In genomic region chr11:87108755-87109518, GRCm38 (mm10) we compare ENCODE assay signal across 8 mouse cellular contexts. TPM values are rescaled to one million over a fixed set of nuclear protein-coding genes. Genes with fewer than 3 reads are reported as not detected.
DNase-seq lines count a peak whose midpoint lies in the region; ATAC-seq and TF ChIP-seq lines count a peak whose summit lies in the region.

Gene Ska2, plus strand, starts transcription at chr11:87109234.

- under 1% methylated on average over 40 of the region's 40 CpGs for WGBS in forebrain, embryonic 10.5 days
- WGBS in heart, embryonic 15.5 days = under 1% methylated on average over 40 of the region's 40 CpGs
- WGBS in liver, embryonic 14.5 days (ENCODE audit: insufficient replicate concordance) = under 1% methylated on average over 40 of the region's 40 CpGs
- WGBS in neural tube, embryonic 11.5 days = under 1% methylated on average over 40 of the region's 40 CpGs
- under 1% methylated on average over 40 of the region's 40 CpGs for WGBS in stomach, postnatal 0 days

- H3K4me1 ChIP-seq in forebrain, embryonic 10.5 days = peaks cover 35% of the 10 kb centered on the region
- peaks cover 24% of the 10 kb centered on the region for H3K4me1 ChIP-seq in heart, embryonic 15.5 days (replicated peaks)
- peaks cover 1 to 4% of the 10 kb centered on the region in 2 experiments; a peak in 3 of 4 replicates for H3K4me1 ChIP-seq in liver, embryonic 14.5 days (replicated peaks; ENCODE audit: control insufficient read depth in 2 of 2, insufficient read depth in 2 of 2, low read length in 1 of 2)
- H3K4me1 ChIP-seq in neural tube, embryonic 11.5 days (ENCODE audit: control insufficient read depth, insufficient read depth, low read length) = no peaks in the 10 kb centered on the region; the same call in 1 of the 2 replicates
- no peaks in the 10 kb centered on the region for H3K4me1 ChIP-seq in stomach, postnatal 0 days (replicated peaks; ENCODE audit: control insufficient read depth, insufficient read depth)

- no peaks in the 10 kb centered on the region for H3K27me3 ChIP-seq in forebrain, embryonic 10.5 days (ENCODE audit: poor library complexity, severe bottlenecking)
- no peaks in the 10 kb centered on the region for H3K27me3 ChIP-seq in heart, embryonic 15.5 days
- H3K27me3 ChIP-seq in liver, embryonic 14.5 days (ENCODE audit: control insufficient read depth, insufficient read depth, low read length) = no peaks in the 10 kb centered on the region
- no peaks in the 10 kb centered on the region for H3K27me3 ChIP-seq in neural tube, embryonic 11.5 days (ENCODE audit: control insufficient read depth, insufficient read depth, low read length)
- H3K27me3 ChIP-seq in stomach, postnatal 0 days (ENCODE audit: control insufficient read depth, insufficient read depth, low read length) = no peaks in the 10 kb centered on the region

- TF ChIP-seq EP300 in liver, embryonic 14.5 days (IDR thresholded peaks at IDR 0.05; ENCODE audit: low read depth) = peak; percentile 81
- TF ChIP-seq EP300 in stomach, postnatal 0 days (optimal IDR thresholded peaks at IDR 0.05) = peak; percentile 99

- H3K9ac ChIP-seq in heart, embryonic 15.5 days = peak within 1 kb of the TSS; percentile 87
- H3K9ac ChIP-seq in liver, embryonic 14.5 days (replicated peaks) = peak within 1 kb of the TSS; percentile 96
- peak within 1 kb of the TSS; percentile 98 for H3K9ac ChIP-seq in neural tube, embryonic 11.5 days (ENCODE audit: low read length)
- peak within 1 kb of the TSS; percentile 78 for H3K9ac ChIP-seq in stomach, postnatal 0 days (ENCODE audit: low read length)

- TF ChIP-seq CTCF in liver, embryonic 14.5 days (IDR thresholded peaks at IDR 0.05; ENCODE audit: low read depth) = no peak
- no peak for TF ChIP-seq CTCF in stomach, postnatal 0 days (IDR thresholded peaks at IDR 0.05; ENCODE audit: low read depth)

- DNase-seq in CD8-positive naive resting alpha-beta T cell, adult 2 months (ENCODE audit: low read depth in 2 of 2, low spot score in 2 of 2) = peak; percentile 96 to 97
- peak; percentile 98 for DNase-seq in c-Kit-positive CD71-negative TER-119-negative erythroid progenitor cells, embryonic 14.5 days (ENCODE audit: low read depth)
- peak; percentile 99 for DNase-seq in forebrain, embryonic 10.5 days (ENCODE audit: extremely low spot score, low spot score)
- peak; percentile 98 to 99 for DNase-seq in kidney, postnatal 25 days
- DNase-seq in liver, embryonic 14.5 days (ENCODE audit: low read depth in 3 of 3, low spot score in 3 of 3) = peak; percentile 100
- DNase-seq in neural tube, embryonic 11.5 days (ENCODE audit: low spot score) = peak; percentile 99
- peak; percentile 98 for DNase-seq in stomach, postnatal 0 days (ENCODE audit: low spot score)

- H3K27ac ChIP-seq in forebrain, embryonic 10.5 days = peak within 1 kb of the TSS; percentile 100
- peak within 1 kb of the TSS; percentile 97 for H3K27ac ChIP-seq in heart, embryonic 15.5 days
- H3K27ac ChIP-seq in liver, embryonic 14.5 days = peak within 1 kb of the TSS; percentile 86
- H3K27ac ChIP-seq in neural tube, embryonic 11.5 days (ENCODE audit: low read depth, low read length) = peak within 1 kb of the TSS; percentile 93
- H3K27ac ChIP-seq in stomach, postnatal 0 days (replicated peaks) = peak within 1 kb of the TSS; percentile 88

- peak within 1 kb of the TSS; percentile 72 for H3K4me2 ChIP-seq in heart, embryonic 15.5 days
- H3K4me2 ChIP-seq in liver, embryonic 14.5 days (ENCODE audit: low read depth) = peak within 1 kb of the TSS; percentile 84
- H3K4me2 ChIP-seq in neural tube, embryonic 11.5 days (ENCODE audit: low read depth) = peak within 1 kb of the TSS; percentile 61
- H3K4me2 ChIP-seq in stomach, postnatal 0 days (replicated peaks; ENCODE audit: low read depth) = peak within 1 kb of the TSS; percentile 86

- H3K36me3 ChIP-seq in forebrain, embryonic 10.5 days (replicated peaks) = peaks cover 54% of the 10 kb centered on the region
- peaks cover 25% of the 10 kb centered on the region for H3K36me3 ChIP-seq in heart, embryonic 15.5 days
- H3K36me3 ChIP-seq in liver, embryonic 14.5 days (replicated peaks; ENCODE audit: control insufficient read depth, insufficient read depth, low read depth) = peaks cover 46% of the 10 kb centered on the region
- H3K36me3 ChIP-seq in neural tube, embryonic 11.5 days (ENCODE audit: control insufficient read depth, insufficient read depth, low read length) = 0 out of 2 replicates have a peak, but pooled peaks cover 4% of the 10 kb centered on the region
- H3K36me3 ChIP-seq in stomach, postnatal 0 days (ENCODE audit: control insufficient read depth, insufficient read depth, low read length) = no peaks in the 10 kb centered on the region

- H3K9me3 ChIP-seq in forebrain, embryonic 10.5 days = no peaks in the 10 kb centered on the region
- H3K9me3 ChIP-seq in heart, embryonic 15.5 days (replicated peaks) = no peaks in the 10 kb centered on the region
- no peaks in the 10 kb centered on the region for H3K9me3 ChIP-seq in liver, embryonic 14.5 days (ENCODE audit: control insufficient read depth, low read length)
- no peaks in the 10 kb centered on the region for H3K9me3 ChIP-seq in neural tube, embryonic 11.5 days (ENCODE audit: control insufficient read depth, low read length)
- no peaks in the 10 kb centered on the region for H3K9me3 ChIP-seq in stomach, postnatal 0 days (ENCODE audit: control insufficient read depth, low read length)

- ATAC-seq in heart, embryonic 15.5 days (replicated peaks; ENCODE audit: insufficient number of reproducible peaks, insufficient read depth, low FRiP score, low read depth) = peak; percentile 99
- ATAC-seq in liver, embryonic 14.5 days (ENCODE audit: insufficient read depth) = peak; percentile 97
- peak; percentile 99 for ATAC-seq in neural tube, embryonic 11.5 days (ENCODE audit: insufficient read depth, low FRiP score, low TSS enrichment)
- peak; percentile 99 for ATAC-seq in stomach, postnatal 0 days (ENCODE audit: low FRiP score, low TSS enrichment)

- peak within 1 kb of the TSS; percentile 75 for H3K4me3 ChIP-seq in forebrain, embryonic 10.5 days
- H3K4me3 ChIP-seq in heart, embryonic 15.5 days = peak within 1 kb of the TSS; percentile 90
- peak within 1 kb of the TSS; percentile 86 to 100 for H3K4me3 ChIP-seq in liver, embryonic 14.5 days (ENCODE audit: insufficient read depth in 1 of 2, low read depth in 2 of 2, low read length in 2 of 2)
- peak within 1 kb of the TSS; percentile 95 for H3K4me3 ChIP-seq in neural tube, embryonic 11.5 days (ENCODE audit: low read depth, low read length)
- peak within 1 kb of the TSS; percentile 74 for H3K4me3 ChIP-seq in stomach, postnatal 0 days (ENCODE audit: low read depth, low read length)

RNA-seq across cellular contexts. Expression of gene Ska2, which starts in this region (rescaled TPM):
- polyA plus RNA-seq in forebrain, embryonic 10.5 days (2016; fragmentation: Nextera tagmentation; extraction: Ambion mirVana) = 112 and 119 TPM in 2 replicates
- polyA plus RNA-seq in heart, embryonic 15.5 days (2015; fragmentation: Nextera tagmentation; extraction: Ambion mirVana) = 46.9 and 50.2 TPM in 2 replicates
- 12.9 and 18.5 TPM in 2 replicates for polyA plus RNA-seq in liver, embryonic 14.5 days (2012; rRNA removed)
- 23.8 and 24.2 TPM in 2 replicates for polyA plus RNA-seq in liver, embryonic 14.5 days (2014; fragmentation: Nextera tagmentation; extraction: Ambion mirVana)
- polyA plus RNA-seq in neural tube, embryonic 11.5 days (2014; fragmentation: Nextera tagmentation; extraction: Ambion mirVana) = 93.0 and 97.4 TPM in 2 replicates
- polyA plus RNA-seq in stomach, postnatal 0 days (2015; fragmentation: Nextera tagmentation; extraction: Ambion mirVana) = 13.4 and 16.7 TPM in 2 replicates

Comparison
In these comparisons a context has a peak if more than half of its experiments do, and no peak if none do; other contexts are left out.
1. Peak in every context shown above with its lines: DNase-seq, ATAC-seq, H3K4me3 ChIP-seq and H3K27ac ChIP-seq.